Mouse (Mus musculus): ENCODE measurements around the gene Tyw3. TPM values are rescaled to one million over a fixed set of nuclear protein-coding genes. Genes with fewer than 3 reads are reported as not detected.

Tyw3 gene
- polyA plus RNA-seq, 1 experiment from 2014 or later: 14.1 TPM

GRCm38 (mm10) chr3:154594156-154594555 is 2.7 kb downstream of the Tyw3 start:
- 94% methylated on average over 6 of the region's 6 CpGs for WGBS
- no peak for ATAC-seq
- no peaks in the 10 kb centered on the region for H3K9me3 ChIP-seq (replicated peaks)

DNA sequence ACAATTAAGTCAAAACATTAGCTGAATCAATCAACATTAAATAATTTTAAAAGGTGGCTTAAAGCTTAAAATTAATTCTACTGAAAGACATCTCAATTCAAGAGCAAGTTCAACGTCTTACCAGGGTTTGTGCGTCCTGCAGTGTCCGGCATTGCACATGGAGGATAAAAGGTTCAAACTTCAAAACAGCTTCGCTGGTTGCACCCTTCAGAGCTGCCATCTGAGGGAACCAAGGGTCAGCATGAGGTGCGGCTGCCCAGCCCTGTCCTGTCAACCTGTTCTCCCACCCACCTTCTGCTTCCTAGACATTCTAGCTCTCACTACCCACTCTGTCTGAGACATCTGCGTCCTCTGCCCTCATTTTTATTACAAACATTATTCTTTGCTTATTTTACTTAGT is 3.3 kb downstream of the Tyw3 start:
- Histone ChIP-seq H3K9me3 (replicated peaks) (no peaks in the 10 kb centered on the region), H3K36me3 (ENCODE audit: poor library complexity, severe bottlenecking) (peaks cover 48% of the 10 kb centered on the region), H3K4me2 (no peak overlapping the region), H3K9ac (no peak overlapping the region), H3K4me3 (no peak overlapping the region), H3K4me1 (peaks cover 10% of the 10 kb centered on the region; the same call in 1 of the 2 replicates), H3K27me3 (no peaks in the 10 kb centered on the region), H3K27ac (no peak overlapping the region)
- WGBS: 93% methylated on average over 6 of the region's 6 CpGs
- ATAC-seq: no peak

More at GRCm38 (mm10) chr3:154594156-154594555, 2.7 kb downstream of the Tyw3 start:
- Histone ChIP-seq H3K27me3 (no peaks in the 10 kb centered on the region), H3K27ac (no peak overlapping the region), H3K36me3 (ENCODE audit: poor library complexity, severe bottlenecking) (peaks cover 48% of the 10 kb centered on the region), H3K4me3 (no peak overlapping the region), H3K4me2 (no peak overlapping the region), H3K9ac (no peak overlapping the region), H3K4me1 (peaks cover 10% of the 10 kb centered on the region; the same call in 1 of the 2 replicates)

GRCm38 (mm10) chr3:154591621-154592020 is 5.3 kb downstream of the Tyw3 start:
- no peak for ATAC-seq

DNA sequence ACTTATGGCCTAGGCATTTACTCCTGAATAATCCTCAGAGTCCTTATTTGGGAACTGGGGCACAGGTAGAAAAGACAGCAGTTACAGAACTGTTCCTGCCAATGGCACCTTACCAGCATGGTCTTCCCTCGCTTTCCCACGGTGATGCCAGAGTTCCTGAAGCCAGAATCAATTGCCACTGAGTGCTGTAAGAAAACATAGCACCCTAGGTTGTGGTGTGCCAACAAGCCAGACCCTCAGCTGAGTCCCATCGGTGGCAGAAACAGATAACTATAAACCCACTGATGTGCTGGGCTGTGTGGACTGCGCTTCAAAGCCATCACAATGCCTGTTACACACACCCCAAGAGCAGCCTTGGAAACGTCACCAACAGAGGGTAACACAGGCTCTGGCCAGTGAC is 5.9 kb downstream of the Tyw3 start:
- 93% methylated on average over 5 of the region's 5 CpGs for WGBS
- Histone ChIP-seq H3K4me3 (no peak overlapping the region), H3K9me3 (replicated peaks) (no peaks in the 10 kb centered on the region), H3K4me1 (no peaks in the 10 kb centered on the region), H3K4me2 (no peak overlapping the region), H3K27me3 (no peaks in the 10 kb centered on the region), H3K27ac (no peak overlapping the region), H3K9ac (no peak overlapping the region), H3K36me3 (ENCODE audit: poor library complexity, severe bottlenecking) (peaks cover 63% of the 10 kb centered on the region)
- ATAC-seq: no peak

More at GRCm38 (mm10) chr3:154591621-154592020, 5.3 kb downstream of the Tyw3 start:
- no peak overlapping the region for H3K9ac ChIP-seq
- no peak overlapping the region for H3K4me2 ChIP-seq
- H3K9me3 ChIP-seq (replicated peaks): no peaks in the 10 kb centered on the region
- no peak overlapping the region for H3K27ac ChIP-seq
- H3K36me3 ChIP-seq (ENCODE audit: poor library complexity, severe bottlenecking): peaks cover 57% of the 10 kb centered on the region
- peaks cover 4% of the 10 kb centered on the region; the same call in 1 of the 2 replicates for H3K4me1 ChIP-seq
- no peak overlapping the region for H3K4me3 ChIP-seq
- 93% methylated on average over 3 of the region's 3 CpGs for WGBS
- no peaks in the 10 kb centered on the region for H3K27me3 ChIP-seq

- H3K9me3 ChIP-seq (replicated peaks): no peaks in the 10 kb centered on the region
- no peaks in the 10 kb centered on the region for H3K27me3 ChIP-seq
- whole genome bisulfite sequencing: 95% methylated on average over 8 of the region's 8 CpGs
- H3K4me1 ChIP-seq: no peaks in the 10 kb centered on the region
- no peak for ATAC-seq
- H3K36me3 ChIP-seq (ENCODE audit: poor library complexity, severe bottlenecking): peaks cover 42% of the 10 kb centered on the region
- H3K4me3 ChIP-seq: no peak overlapping the region
- no peak overlapping the region for H3K27ac ChIP-seq
- no peak overlapping the region for H3K4me2 ChIP-seq
- H3K9ac ChIP-seq: no peak overlapping the region
Measured at GRCm38 (mm10) chr3:154584351-154584750, 12.6 kb downstream of the Tyw3 start.

DNA sequence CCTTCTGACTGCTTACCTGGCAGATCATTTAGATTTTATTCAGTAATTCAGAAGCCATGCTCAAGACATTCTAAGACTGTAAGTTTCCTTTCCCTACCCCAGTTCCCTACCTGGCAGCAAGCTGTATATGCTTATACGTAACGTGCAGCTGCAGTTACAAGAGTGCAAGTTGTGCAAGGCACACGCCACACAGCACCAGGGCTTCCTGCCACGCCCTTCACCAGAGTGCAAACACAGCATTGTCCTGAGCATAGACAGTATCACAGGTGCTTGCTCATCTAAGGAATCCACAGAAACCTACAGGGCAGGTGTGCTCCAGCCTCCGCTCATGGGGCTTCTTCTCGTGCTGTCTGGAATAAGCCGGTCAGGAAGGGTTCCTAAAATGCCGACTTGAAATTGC is 19.0 kb downstream of the Tyw3 start:
- no peak overlapping the region for H3K9ac ChIP-seq
- no peak overlapping the region for H3K4me2 ChIP-seq
- no peaks in the 10 kb centered on the region for H3K9me3 ChIP-seq (replicated peaks)
- H3K4me3 ChIP-seq: no peak overlapping the region
- peaks cover 15% of the 10 kb centered on the region for H3K36me3 ChIP-seq (ENCODE audit: poor library complexity, severe bottlenecking)
- 0 out of 2 replicates have a peak, but pooled peaks have one; percentile 19 for ATAC-seq
- H3K27me3 ChIP-seq: no peaks in the 10 kb centered on the region
- H3K27ac ChIP-seq: no peak overlapping the region
- WGBS: 92% methylated on average over 8 of the region's 8 CpGs
- no peaks in the 10 kb centered on the region for H3K4me1 ChIP-seq

- H3K27ac ChIP-seq: no peak overlapping the region
- no peak overlapping the region for H3K4me3 ChIP-seq
- peaks cover 14% of the 10 kb centered on the region; the same call in 1 of the 2 replicates for H3K27me3 ChIP-seq
- H3K4me2 ChIP-seq: no peak overlapping the region
- no peaks in the 10 kb centered on the region for H3K9me3 ChIP-seq (replicated peaks)
- 67% methylated on average over 6 of the region's 6 CpGs for WGBS
- H3K4me1 ChIP-seq: peaks cover 17% of the 10 kb centered on the region
- no peak for ATAC-seq
- peaks cover 2% of the 10 kb centered on the region for H3K36me3 ChIP-seq (ENCODE audit: poor library complexity, severe bottlenecking)
- no peak overlapping the region for H3K9ac ChIP-seq
Measured at GRCm38 (mm10) chr3:154573666-154574065, 23.2 kb downstream of the Tyw3 start.

DNA sequence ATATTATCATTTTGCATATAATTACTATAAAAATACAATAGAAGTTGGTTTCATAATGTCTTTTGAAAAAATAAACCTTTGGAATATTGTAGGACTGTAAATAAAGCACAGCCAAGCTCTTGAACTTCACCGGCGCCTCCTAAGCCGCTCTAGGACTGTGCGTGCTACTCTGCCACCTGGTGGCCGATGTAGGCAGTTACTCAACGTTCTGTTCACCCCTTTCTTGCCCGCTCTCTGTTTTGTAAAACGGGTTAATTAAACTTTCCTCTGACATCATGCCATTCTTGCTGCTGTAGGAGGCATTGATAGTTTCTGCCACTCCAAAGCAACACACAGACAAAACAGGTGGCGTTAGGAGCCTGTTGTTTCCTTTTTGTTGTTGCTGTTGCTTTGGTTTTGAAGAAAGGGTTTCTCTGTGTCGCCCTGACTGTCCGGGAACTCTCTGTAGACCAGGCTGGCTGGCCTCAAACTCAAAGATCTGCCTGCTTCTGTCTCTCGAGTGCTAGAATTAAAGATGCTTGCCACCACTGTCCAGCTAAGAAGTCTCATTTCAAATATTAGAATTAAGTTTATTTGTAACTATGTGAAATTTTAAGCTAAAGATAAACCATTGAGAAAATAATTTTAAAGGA is 24.4 kb downstream of the Tyw3 start:
- Histone ChIP-seq H3K4me1 (peaks cover 17% of the 10 kb centered on the region), H3K4me3 (no peak overlapping the region), H3K9me3 (replicated peaks) (no peaks in the 10 kb centered on the region), H3K36me3 (ENCODE audit: poor library complexity, severe bottlenecking) (no peaks in the 10 kb centered on the region), H3K27me3 (peaks cover 19% of the 10 kb centered on the region; the same call in 1 of the 2 replicates), H3K4me2 (peak overlapping the region; percentile 50), H3K27ac (no peak overlapping the region), H3K9ac (peak overlapping the region; percentile 50; the same call in 1 of the 2 replicates)
- ATAC-seq: peak; percentile 93
- 4% methylated on average over 12 of the region's 12 CpGs for WGBS

- Histone ChIP-seq H3K9ac (no peak overlapping the region), H3K4me2 (peak overlapping the region; percentile 57), H3K4me3 (peak overlapping the region; percentile 14; the same call in 1 of the 2 replicates), H3K27ac (no peak overlapping the region), H3K27me3 (peaks cover 19% of the 10 kb centered on the region; the same call in 1 of the 2 replicates), H3K36me3 (ENCODE audit: poor library complexity, severe bottlenecking) (no peaks in the 10 kb centered on the region), H3K4me1 (peaks cover 17% of the 10 kb centered on the region), H3K9me3 (replicated peaks) (no peaks in the 10 kb centered on the region)
- WGBS: 5% methylated on average over 12 of the region's 12 CpGs
- no peak for ATAC-seq
Measured at GRCm38 (mm10) chr3:154570786-154571185, 26.1 kb downstream of the Tyw3 start.

GRCm38 (mm10) chr3:154570029-154570575 is 26.8 kb downstream of the Tyw3 start:
- ATAC-seq: no peak
- Histone ChIP-seq H3K9ac (no peak overlapping the region), H3K4me3 (peak overlapping the region; percentile 14; the same call in 1 of the 2 replicates), H3K36me3 (ENCODE audit: poor library complexity, severe bottlenecking) (no peaks in the 10 kb centered on the region), H3K4me2 (peak overlapping the region; percentile 57), H3K27ac (no peak overlapping the region), H3K9me3 (replicated peaks) (no peaks in the 10 kb centered on the region), H3K27me3 (peaks cover 19% of the 10 kb centered on the region; the same call in 1 of the 2 replicates), H3K4me1 (peaks cover 17% of the 10 kb centered on the region)
- 6% methylated on average over 14 of the region's 14 CpGs for WGBS

GRCm38 (mm10) chr3:154565437-154565836 is 31.5 kb downstream of the Tyw3 start:
- Histone ChIP-seq H3K27me3 (peaks cover 10% of the 10 kb centered on the region; the same call in 1 of the 2 replicates), H3K9ac (no peak overlapping the region), H3K9me3 (replicated peaks) (no peaks in the 10 kb centered on the region), H3K4me3 (no peak overlapping the region), H3K4me1 (peaks cover 6% of the 10 kb centered on the region; the same call in 1 of the 2 replicates), H3K27ac (no peak overlapping the region), H3K4me2 (no peak overlapping the region), H3K36me3 (ENCODE audit: poor library complexity, severe bottlenecking) (no peaks in the 10 kb centered on the region)
- 69% methylated on average over 3 of the region's 3 CpGs for WGBS
- ATAC-seq: peak; percentile 19; the same call in 1 of the 2 replicates

GRCm38 (mm10) chr3:154562192-154562591 is 34.7 kb downstream of the Tyw3 start:
- 97% methylated on average over 3 of the region's 3 CpGs for WGBS
- Histone ChIP-seq H3K9me3 (replicated peaks) (no peaks in the 10 kb centered on the region), H3K36me3 (ENCODE audit: poor library complexity, severe bottlenecking) (no peaks in the 10 kb centered on the region)

More at GRCm38 (mm10) chr3:154562192-154562591, 34.7 kb downstream of the Tyw3 start:
- ATAC-seq: no peak
- Histone ChIP-seq H3K4me3 (no peak overlapping the region), H3K27me3 (no peaks in the 10 kb centered on the region), H3K27ac (no peak overlapping the region), H3K9ac (no peak overlapping the region), H3K4me2 (no peak overlapping the region), H3K4me1 (no peaks in the 10 kb centered on the region)
